Mouse (Mus musculus) embryonic facial prominence, embryonic 15.5 days (tissue): Measurements from ENCODE around the gene Dennd6a. TPM values are rescaled to one million over a fixed set of nuclear protein-coding genes. Genes with fewer than 3 reads are reported as not detected.
A peak's percentile ranks its signal among the peaks of the same experiment; 100 is the strongest.

ENCODE experiments used
- ATAC-seq: fragments of 200-750 bp; cut with Nextera tagmentation; 2 replicates; pipeline ENCODE4 v1.8.0; 2017; ENCODE audit warnings: low read depth, moderate TSS enrichment; ENCODE audit not compliant: insufficient number of reproducible peaks, low FRiP score, low TSS enrichment
- H3K27ac ChIP-seq: fragments of 300-500 bp; sonication (generic); replicated peaks from 2 replicates; pipeline ENCODE4 v1.5.1; 2015; ENCODE audit warnings: mild to moderate bottlenecking, inconsistent platforms
- H3K27me3 ChIP-seq: fragments of 300-500 bp; sonication (generic); 2 replicates; pipeline ENCODE4 v1.6.1; 2015; ENCODE audit warnings: inconsistent platforms
- H3K36me3 ChIP-seq: fragments of 300-500 bp; sonication (generic); 2 replicates; pipeline ENCODE4 v1.6.1; 2015; ENCODE audit warnings: mild to moderate bottlenecking, inconsistent platforms
- H3K4me1 ChIP-seq: fragments of 300-500 bp; sonication (generic); 2 replicates; pipeline ENCODE4 v1.6.1; 2015; ENCODE audit warnings: inconsistent platforms
- H3K4me2 ChIP-seq: fragments of 300-500 bp; sonication (generic); replicated peaks from 2 replicates; pipeline ENCODE4 v1.6.1; 2015; ENCODE audit warnings: mild to moderate bottlenecking, inconsistent platforms
- H3K4me3 ChIP-seq: fragments of 300-500 bp; sonication (generic); replicated peaks from 2 replicates; pipeline ENCODE4 v1.5.1; 2015; ENCODE audit warnings: mild to moderate bottlenecking, inconsistent platforms
- H3K9ac ChIP-seq: fragments of 300-500 bp; sonication (generic); 2 replicates; pipeline ENCODE4 v1.6.1; 2015; ENCODE audit warnings: inconsistent platforms
- H3K9me3 ChIP-seq: fragments of 300-500 bp; sonication (generic); replicated peaks from 2 replicates; pipeline ENCODE4 v1.6.1; 2016; ENCODE audit warnings: inconsistent platforms
- WGBS: fragments of 180-500 bp; shearing (Covaris S2); methylation state at CpG from one replicate; pipeline ENCODE4 v1.1.7; 2015; 5-methylcytosine and 5-hydroxymethylcytosine counted together
- polyA plus RNA-seq: library from polyadenylated mRNA; unstranded; fragments of >200 nt; fragmentation: Nextera tagmentation; extraction: Ambion mirVana; gene quantifications from 2 replicates; pipeline ENCODE4 v1.2.1, GENCODE M21; 2015

Gene Dennd6a
- polyA plus RNA-seq, 1 experiment from 2014 or later, result 28.3 TPM

GRCm38 (mm10) chr14:26645989-26646650 is 72.5 kb downstream of the Dennd6a start:
- peaks cover 10% of the 10 kb centered on the region for H3K36me3 ChIP-seq
- H3K9ac ChIP-seq, result no peak overlapping the region
- H3K27ac ChIP-seq, result no peak overlapping the region
- WGBS, result 49% methylated on average over 5 of the region's 5 CpGs
- H3K4me1 ChIP-seq, result peaks cover 9% of the 10 kb centered on the region; the same call in 1 of the 2 replicates
- no peak for ATAC-seq
- H3K4me2 ChIP-seq, result 0 out of 2 replicates have a peak overlapping the region, but pooled peaks have one; percentile 3
- H3K9me3 ChIP-seq, result no peaks in the 10 kb centered on the region
- no peaks in the 10 kb centered on the region for H3K27me3 ChIP-seq
- no peak overlapping the region for H3K4me3 ChIP-seq

GRCm38 (mm10) chr14:26647811-26648210 is 74.2 kb downstream of the Dennd6a start:
- WGBS, result 70% methylated on average over 2 of the region's 2 CpGs
- H3K9me3 ChIP-seq, result no peaks in the 10 kb centered on the region
- no peak overlapping the region for H3K27ac ChIP-seq
- no peaks in the 10 kb centered on the region for H3K27me3 ChIP-seq
- H3K4me2 ChIP-seq, result no peak overlapping the region
- H3K9ac ChIP-seq, result no peak overlapping the region
- no peak for ATAC-seq
- peaks cover 9% of the 10 kb centered on the region; the same call in 1 of the 2 replicates for H3K4me1 ChIP-seq
- no peak overlapping the region for H3K4me3 ChIP-seq
- peaks cover 10% of the 10 kb centered on the region for H3K36me3 ChIP-seq

GRCm38 (mm10) chr14:26651901-26652300 is 78.2 kb downstream of the Dennd6a start:
- Histone ChIP-seq H3K36me3 (peaks cover 42% of the 10 kb centered on the region), H3K27ac (no peak overlapping the region), H3K27me3 (no peaks in the 10 kb centered on the region), H3K4me1 (no peaks in the 10 kb centered on the region), H3K4me3 (no peak overlapping the region), H3K4me2 (no peak overlapping the region), H3K9me3 (no peaks in the 10 kb centered on the region), H3K9ac (no peak overlapping the region)
- ATAC-seq, result no peak

- H3K9me3 ChIP-seq, result no peaks in the 10 kb centered on the region
- no peaks in the 10 kb centered on the region for H3K27me3 ChIP-seq
- no peak overlapping the region for H3K27ac ChIP-seq
- no peak overlapping the region for H3K4me2 ChIP-seq
- ATAC-seq, result no peak
- H3K36me3 ChIP-seq, result peaks cover 48% of the 10 kb centered on the region
- no peaks in the 10 kb centered on the region for H3K4me1 ChIP-seq
- no peak overlapping the region for H3K4me3 ChIP-seq
- no peak overlapping the region for H3K9ac ChIP-seq
These were observed 84.5 kb downstream of the Dennd6a start for GRCm38 (mm10) chr14:26658178-26658577.

GRCm38 (mm10) chr14:26660233-26660632 is 86.6 kb downstream of the Dennd6a start:
- no peak overlapping the region for H3K27ac ChIP-seq
- 85% methylated on average over 1 of the region's 1 CpGs for WGBS
- H3K9ac ChIP-seq, result no peak overlapping the region
- no peaks in the 10 kb centered on the region for H3K4me1 ChIP-seq
- H3K4me2 ChIP-seq, result no peak overlapping the region
- H3K9me3 ChIP-seq, result no peaks in the 10 kb centered on the region
- H3K36me3 ChIP-seq, result peaks cover 40% of the 10 kb centered on the region
- no peaks in the 10 kb centered on the region for H3K27me3 ChIP-seq
- no peak overlapping the region for H3K4me3 ChIP-seq
- no peak for ATAC-seq

- H3K9me3 ChIP-seq, result no peaks in the 10 kb centered on the region
- H3K27ac ChIP-seq, result no peak overlapping the region
- peaks cover 7% of the 10 kb centered on the region for H3K4me1 ChIP-seq
- H3K36me3 ChIP-seq, result peaks cover 36% of the 10 kb centered on the region
- no peak for ATAC-seq
- no peak overlapping the region for H3K9ac ChIP-seq
- H3K4me2 ChIP-seq, result no peak overlapping the region
- H3K27me3 ChIP-seq, result no peaks in the 10 kb centered on the region
- no peak overlapping the region for H3K4me3 ChIP-seq
- 85% methylated on average over 3 of the region's 3 CpGs for WGBS
These were observed 88.4 kb downstream of the Dennd6a start for GRCm38 (mm10) chr14:26662016-26662415.

GRCm38 (mm10) chr14:26662488-26662887 is 88.8 kb downstream of the Dennd6a start:
- no peak for ATAC-seq
- Histone ChIP-seq H3K9me3 (no peaks in the 10 kb centered on the region), H3K36me3 (peaks cover 31% of the 10 kb centered on the region), H3K9ac (no peak overlapping the region), H3K4me3 (no peak overlapping the region), H3K4me1 (peaks cover 8% of the 10 kb centered on the region), H3K27ac (no peak overlapping the region), H3K27me3 (no peaks in the 10 kb centered on the region), H3K4me2 (no peak overlapping the region)
- WGBS, result 84% methylated on average over 2 of the region's 2 CpGs

- ATAC-seq, result no peak
- 89% methylated on average over 2 of the region's 2 CpGs for WGBS
- Histone ChIP-seq H3K27ac (no peak overlapping the region), H3K9ac (no peak overlapping the region), H3K27me3 (no peaks in the 10 kb centered on the region), H3K4me1 (peaks cover 20% of the 10 kb centered on the region), H3K4me2 (no peak overlapping the region), H3K9me3 (no peaks in the 10 kb centered on the region), H3K36me3 (peaks cover 26% of the 10 kb centered on the region), H3K4me3 (no peak overlapping the region)
These were observed 90.2 kb downstream of the Dennd6a start for GRCm38 (mm10) chr14:26663851-26664250.

- Histone ChIP-seq H3K9me3 (no peaks in the 10 kb centered on the region), H3K4me2 (peak overlapping the region; percentile 95), H3K9ac (peak overlapping the region; percentile 67), H3K27me3 (no peaks in the 10 kb centered on the region; the same call in 1 of the 2 replicates), H3K4me3 (peak overlapping the region; percentile 73), H3K36me3 (peaks cover 18% of the 10 kb centered on the region), H3K4me1 (peaks cover 24% of the 10 kb centered on the region), H3K27ac (no peak overlapping the region)
- ATAC-seq, result no peak
- 15% methylated on average over 6 of the region's 6 CpGs for WGBS
These were observed 94.3 kb downstream of the Dennd6a start for GRCm38 (mm10) chr14:26667991-26668370.

GRCm38 (mm10) chr14:26668371-26669291 is 95.0 kb downstream of the Dennd6a start:
- Histone ChIP-seq H3K9me3 (no peaks in the 10 kb centered on the region), H3K27me3 (no peaks in the 10 kb centered on the region; the same call in 1 of the 2 replicates), H3K4me3 (peak overlapping the region; percentile 73), H3K9ac (peak overlapping the region; percentile 67), H3K27ac (peak overlapping the region; percentile 93), H3K36me3 (peaks cover 16% of the 10 kb centered on the region), H3K4me2 (peak overlapping the region; percentile 95), H3K4me1 (peaks cover 24% of the 10 kb centered on the region)
- WGBS, result under 1% methylated on average over 73 of the region's 73 CpGs
- ATAC-seq, result peak; percentile 42

- no peaks in the 10 kb centered on the region for H3K9me3 ChIP-seq
- H3K4me2 ChIP-seq, result peak within 1 kb of the TSS; percentile 95
- peak; percentile 88 for ATAC-seq
- no peaks in the 10 kb centered on the region; the same call in 1 of the 2 replicates for H3K27me3 ChIP-seq
- H3K4me3 ChIP-seq, result peak within 1 kb of the TSS; percentile 73
- H3K36me3 ChIP-seq, result peaks cover 13% of the 10 kb centered on the region
- H3K27ac ChIP-seq, result peak within 1 kb of the TSS; percentile 93
- peak within 1 kb of the TSS; percentile 67 for H3K9ac ChIP-seq
- H3K4me1 ChIP-seq, result peaks cover 24% of the 10 kb centered on the region
- WGBS, result under 1% methylated on average over 70 of the region's 70 CpGs
These were observed 95.8 kb downstream of the Dennd6a start, which contains the start of gene Pde12 for GRCm38 (mm10) chr14:26669292-26670073. Gene Pde12 (minus strand): TSS chr14:26669883.
